Mouse (Mus musculus): ENCODE data around the gene Purb. TPM values are rescaled to one million over a fixed set of nuclear protein-coding genes. Genes with fewer than 3 reads are reported as not detected.

Purb gene
- total RNA-seq (2012; rRNA removed): 39.7 and 49.8 TPM in 2 replicates

DNA sequence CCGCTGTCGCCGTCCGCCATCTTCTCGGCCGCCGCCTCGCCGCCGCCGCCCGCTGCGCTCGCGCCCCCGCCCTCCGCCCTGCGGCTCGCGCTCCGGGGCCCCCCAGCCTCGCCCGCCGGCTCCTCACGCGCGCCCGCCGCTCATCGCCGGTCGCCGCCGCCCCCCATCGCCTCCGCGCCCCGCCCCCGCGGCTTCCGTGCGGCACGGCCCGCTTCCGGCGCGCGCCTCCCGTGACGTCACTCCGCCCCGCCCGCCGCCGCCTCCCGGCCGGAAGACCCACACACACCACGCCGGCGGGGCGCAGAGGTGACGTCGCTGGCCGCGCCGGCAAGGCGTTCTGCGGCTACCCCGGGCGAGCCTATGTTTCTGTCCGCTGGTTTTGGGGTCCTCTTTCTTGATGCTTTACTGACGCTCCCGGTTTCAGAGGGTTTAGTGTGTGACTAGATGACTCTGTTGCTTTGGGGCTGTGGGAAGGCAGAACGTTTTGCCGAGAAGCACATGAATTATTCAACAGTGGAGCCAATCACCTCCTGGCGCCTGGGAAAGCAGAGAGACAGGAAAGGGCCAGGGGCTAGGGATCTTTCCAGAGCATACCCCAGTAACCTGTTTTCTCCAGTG, at the start of gene Purb:
Purb (minus strand) TSS at position 51 of the 618 bp plus-strand sequence.
- peak; percentile 68 for TF ChIP-seq HCFC1 (IDR thresholded peaks at IDR 0.05; ENCODE audit: borderline replicate concordance, insufficient read depth, low read length)
- no peak for TF ChIP-seq CHD2 (IDR thresholded peaks at IDR 0.05; ENCODE audit: low read depth, low read length)
- Histone ChIP-seq H3K27ac (ENCODE audit: insufficient read depth, low read depth, low read length, poor library complexity, severe bottlenecking) (peak within 1 kb of the TSS; percentile 98), H3K9me3 (ENCODE audit: control insufficient read depth, insufficient read depth, low read depth, low read length) (no peaks in the 10 kb centered on the region), H3K4me3 (ENCODE audit: insufficient read depth in 1 of 2, low read depth in 1 of 2, low read length in 2 of 2, poor library complexity in 1 of 2, severe bottlenecking in 1 of 2) (peak within 1 kb of the TSS; percentile 88 to 99), H3K9ac (ENCODE audit: insufficient read depth, low read depth, low read length, poor library complexity, severe bottlenecking) (peak within 1 kb of the TSS; percentile 97), H3K4me1 (ENCODE audit: control insufficient read depth in 2 of 2, insufficient read depth in 2 of 2, low read length in 2 of 2, poor library complexity in 1 of 2) (peaks cover 6 to 19% of the 10 kb centered on the region in 2 experiments), H3K36me3 (ENCODE audit: control insufficient read depth, insufficient read depth, low read length, poor library complexity, severe bottlenecking) (peaks cover 7% of the 10 kb centered on the region)
- peak; percentile 65 for DNase-seq (ENCODE audit: low read depth, low spot score)
- in situ Hi-C loops (cut with MboI; ENCODE audit: low sequenced_read_pairs in 2 of 2, unreplicated experiment in 2 of 2): no loop called here

- peak overlapping the region; percentile 49; the same call in 1 of the 2 replicates for H3K27ac ChIP-seq (ENCODE audit: insufficient read depth, low read depth, low read length, poor library complexity, severe bottlenecking)
- in situ Hi-C loops (cut with MboI; ENCODE audit: low sequenced_read_pairs in 2 of 2, unreplicated experiment in 2 of 2): no loop called here
- TF ChIP-seq CHD2 (IDR thresholded peaks at IDR 0.05; ENCODE audit: low read depth, low read length) (no peak), HCFC1 (IDR thresholded peaks at IDR 0.05; ENCODE audit: borderline replicate concordance, insufficient read depth, low read length) (no peak), MAFK (IDR thresholded peaks at IDR 0.05; ENCODE audit: insufficient read depth, low read depth, low read length) (no peak), ZC3H11A (IDR thresholded peaks at IDR 0.05; ENCODE audit: borderline replicate concordance, low read depth, low read length) (no peak), ZNF384 (IDR thresholded peaks at IDR 0.05; ENCODE audit: low read depth, low read length) (no peak)
- peaks cover 33% of the 10 kb centered on the region for H3K36me3 ChIP-seq (ENCODE audit: control insufficient read depth, insufficient read depth, low read length, poor library complexity, severe bottlenecking)
- H3K4me1 ChIP-seq (ENCODE audit: control insufficient read depth in 2 of 2, insufficient read depth in 2 of 2, low read length in 2 of 2, poor library complexity in 1 of 2): peaks cover 0 to 10% of the 10 kb centered on the region in 2 experiments; a peak in 3 of 4 replicates
- H3K4me3 ChIP-seq (ENCODE audit: insufficient read depth in 1 of 2, low read depth in 1 of 2, low read length in 2 of 2, poor library complexity in 1 of 2, severe bottlenecking in 1 of 2): 0 out of 4 replicates have a peak overlapping the region, but pooled peaks of 1 of the 2 experiments have one; percentile 5
- no peaks in the 10 kb centered on the region for H3K9me3 ChIP-seq (ENCODE audit: control insufficient read depth, insufficient read depth, low read depth, low read length)
- no peak for DNase-seq (ENCODE audit: low read depth, low spot score)
- 0 out of 2 replicates have a peak overlapping the region, but pooled peaks have one; percentile 4 for H3K9ac ChIP-seq (ENCODE audit: insufficient read depth, low read depth, low read length, poor library complexity, severe bottlenecking)
Measured at GRCm38 (mm10) chr11:6525241-6525640, 49.5 kb upstream of the Purb start.

GRCm38 (mm10) chr11:6524880-6525238, 49.1 kb upstream of the Purb start:
- Histone ChIP-seq H3K4me3 (ENCODE audit: insufficient read depth in 1 of 2, low read depth in 1 of 2, low read length in 2 of 2, poor library complexity in 1 of 2, severe bottlenecking in 1 of 2) (0 out of 4 replicates have a peak overlapping the region, but pooled peaks of 1 of the 2 experiments have one; percentile 5), H3K27ac (ENCODE audit: insufficient read depth, low read depth, low read length, poor library complexity, severe bottlenecking) (peak overlapping the region; percentile 49; the same call in 1 of the 2 replicates)

GRCm38 (mm10) chr11:6524165-6524879, 48.6 kb upstream of the Purb start:
- Histone ChIP-seq H3K27ac (ENCODE audit: insufficient read depth, low read depth, low read length, poor library complexity, severe bottlenecking) (no peak overlapping the region), H3K4me1 (ENCODE audit: control insufficient read depth in 2 of 2, insufficient read depth in 2 of 2, low read length in 2 of 2, poor library complexity in 1 of 2) (peaks cover 0 to 10% of the 10 kb centered on the region in 2 experiments; a peak in 3 of 4 replicates), H3K9me3 (ENCODE audit: control insufficient read depth, insufficient read depth, low read depth, low read length) (no peaks in the 10 kb centered on the region), H3K36me3 (ENCODE audit: control insufficient read depth, insufficient read depth, low read length, poor library complexity, severe bottlenecking) (peaks cover 33% of the 10 kb centered on the region), H3K4me3 (ENCODE audit: insufficient read depth in 1 of 2, low read depth in 1 of 2, low read length in 2 of 2, poor library complexity in 1 of 2, severe bottlenecking in 1 of 2) (no peak overlapping the region), H3K9ac (ENCODE audit: insufficient read depth, low read depth, low read length, poor library complexity, severe bottlenecking) (no peak overlapping the region)
- TF ChIP-seq ZC3H11A (IDR thresholded peaks at IDR 0.05; ENCODE audit: borderline replicate concordance, low read depth, low read length): no peak
- TF ChIP-seq ZNF384 (IDR thresholded peaks at IDR 0.05; ENCODE audit: low read depth, low read length): peak; percentile 53; the same call in 1 of the 2 replicates
- in situ Hi-C loops (cut with MboI; ENCODE audit: low sequenced_read_pairs in 2 of 2, unreplicated experiment in 2 of 2): no loop called here
- no peak for DNase-seq (ENCODE audit: low read depth, low spot score)

More at GRCm38 (mm10) chr11:6524880-6525238, 49.1 kb upstream of the Purb start:
- in situ Hi-C loops (cut with MboI; ENCODE audit: low sequenced_read_pairs in 2 of 2, unreplicated experiment in 2 of 2): no loop called here
- Histone ChIP-seq H3K36me3 (ENCODE audit: control insufficient read depth, insufficient read depth, low read length, poor library complexity, severe bottlenecking) (peaks cover 33% of the 10 kb centered on the region), H3K9ac (ENCODE audit: insufficient read depth, low read depth, low read length, poor library complexity, severe bottlenecking) (0 out of 2 replicates have a peak overlapping the region, but pooled peaks have one; percentile 4), H3K4me1 (ENCODE audit: control insufficient read depth in 2 of 2, insufficient read depth in 2 of 2, low read length in 2 of 2, poor library complexity in 1 of 2) (peaks cover 0 to 10% of the 10 kb centered on the region in 2 experiments; a peak in 3 of 4 replicates), H3K9me3 (ENCODE audit: control insufficient read depth, insufficient read depth, low read depth, low read length) (no peaks in the 10 kb centered on the region)
- no peak for DNase-seq (ENCODE audit: low read depth, low spot score)
- TF ChIP-seq CHD2 (IDR thresholded peaks at IDR 0.05; ENCODE audit: low read depth, low read length) (no peak), HCFC1 (IDR thresholded peaks at IDR 0.05; ENCODE audit: borderline replicate concordance, insufficient read depth, low read length) (no peak), ZNF384 (IDR thresholded peaks at IDR 0.05; ENCODE audit: low read depth, low read length) (no peak), MAFK (IDR thresholded peaks at IDR 0.05; ENCODE audit: insufficient read depth, low read depth, low read length) (no peak), ZC3H11A (IDR thresholded peaks at IDR 0.05; ENCODE audit: borderline replicate concordance, low read depth, low read length) (no peak)
